Mouse (Mus musculus): Measurements from ENCODE around the gene Dusp19.

Dusp19 gene

DNA sequence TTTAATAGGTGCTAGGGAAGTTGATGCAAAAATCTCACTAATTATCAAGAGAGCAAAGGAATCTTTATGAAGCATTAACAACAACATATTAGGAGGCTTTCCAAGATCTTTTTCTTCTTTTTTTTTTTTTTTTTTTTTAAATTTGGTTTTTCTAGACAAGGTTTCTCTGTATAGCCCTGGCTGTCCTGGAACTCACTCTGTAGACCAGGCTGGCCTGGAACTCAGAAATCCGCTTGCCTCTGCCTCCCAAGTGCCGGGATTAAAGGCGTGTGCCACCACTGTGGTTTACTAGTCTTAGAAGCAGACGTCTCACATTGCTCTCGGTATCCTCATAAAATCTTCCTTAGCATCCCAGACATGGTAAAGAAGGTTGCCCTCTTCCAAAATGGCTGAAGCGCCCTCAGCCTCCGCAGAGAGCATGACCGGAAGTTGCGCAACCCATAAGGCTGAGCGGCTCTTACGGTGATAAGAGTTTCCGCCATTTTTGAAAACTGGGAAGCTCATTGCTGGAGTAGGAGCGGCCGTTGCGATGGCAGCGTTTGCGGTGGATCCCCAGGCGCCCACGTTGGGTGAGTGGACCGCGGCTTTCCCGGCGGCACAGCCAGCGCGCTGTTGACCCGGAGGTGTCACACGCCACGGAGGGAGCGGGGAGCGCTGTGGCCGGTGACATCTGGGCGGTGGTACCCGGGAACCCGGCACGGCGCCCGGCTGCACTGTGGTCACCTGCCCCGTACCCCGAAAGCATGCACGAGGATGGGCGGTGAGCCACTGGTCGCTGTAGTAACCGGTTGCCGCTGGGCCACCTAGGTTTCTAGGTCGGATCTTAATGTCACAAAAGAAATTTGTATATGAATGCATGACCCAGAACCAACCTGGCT is 21.8 kb downstream of the Dusp19 start:
- DNase-seq (ENCODE audit: low read depth, low spot score): peak; percentile 98

DNA sequence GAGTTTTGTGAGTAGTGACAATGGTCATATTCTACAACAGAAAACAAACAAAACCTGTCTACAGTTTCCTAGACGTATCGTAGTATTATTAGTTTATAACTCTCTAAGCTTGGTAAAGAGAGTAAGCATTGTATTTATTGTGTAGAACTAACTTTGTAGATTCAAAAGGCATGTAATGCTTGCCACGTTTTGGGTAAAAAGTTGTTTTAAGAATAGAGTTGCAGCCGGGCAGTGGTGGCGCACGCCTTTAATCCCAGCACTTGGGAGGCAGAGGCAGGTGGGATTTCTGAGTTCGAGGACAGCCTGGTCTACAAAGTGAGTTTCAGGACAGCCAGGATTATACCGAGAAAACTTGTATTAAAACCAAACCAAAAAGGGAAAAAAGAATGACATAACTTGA is 22.6 kb downstream of the Dusp19 start:
- no peak for DNase-seq (ENCODE audit: low read depth, low spot score)

GRCm38 (mm10) chr2:80639864-80640263 is 23.0 kb downstream of the Dusp19 start:
- DNase-seq (ENCODE audit: low read depth, low spot score): no peak

DNA sequence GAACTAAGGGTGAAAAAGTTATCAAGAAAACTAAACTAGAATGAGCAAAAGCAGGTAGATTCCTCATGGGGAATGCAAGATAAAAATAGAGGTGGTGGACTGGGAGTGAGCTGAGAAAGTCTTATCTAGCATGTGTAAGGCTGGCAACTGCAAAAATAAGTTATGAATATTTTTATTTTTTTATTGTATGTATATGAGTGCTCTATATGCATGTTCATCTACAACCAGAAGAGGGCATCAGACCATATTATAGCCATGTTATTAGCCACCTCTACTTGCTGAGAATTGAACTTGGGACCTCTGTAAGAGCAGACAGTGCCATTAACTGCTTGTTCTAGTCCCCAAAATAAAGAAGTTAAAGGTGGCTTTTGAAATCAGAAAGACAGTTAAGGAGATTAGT is 44.6 kb downstream of the Dusp19 start:
- DNase-seq (ENCODE audit: low read depth, low spot score): no peak

DNA sequence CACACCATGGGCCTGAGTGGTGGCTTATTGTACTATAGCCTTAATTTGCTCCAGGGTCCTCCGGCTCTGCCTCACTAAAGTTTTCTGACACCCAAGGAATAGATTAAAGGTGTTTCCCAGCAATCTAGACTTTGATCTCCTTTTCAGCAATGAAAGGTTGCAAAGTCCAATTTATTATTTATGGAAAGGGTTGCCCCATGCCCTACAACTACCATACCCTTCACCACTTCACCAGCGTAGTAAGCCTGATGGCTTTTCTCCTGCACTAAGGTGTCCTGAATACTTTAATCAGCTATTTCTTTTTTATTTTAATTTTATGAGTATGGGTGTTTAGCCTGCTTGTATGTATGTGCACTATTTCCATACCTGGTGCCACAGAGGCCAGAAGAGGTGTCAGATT is 45.8 kb downstream of the Dusp19 start:
- no peak for DNase-seq (ENCODE audit: low read depth, low spot score)

DNA sequence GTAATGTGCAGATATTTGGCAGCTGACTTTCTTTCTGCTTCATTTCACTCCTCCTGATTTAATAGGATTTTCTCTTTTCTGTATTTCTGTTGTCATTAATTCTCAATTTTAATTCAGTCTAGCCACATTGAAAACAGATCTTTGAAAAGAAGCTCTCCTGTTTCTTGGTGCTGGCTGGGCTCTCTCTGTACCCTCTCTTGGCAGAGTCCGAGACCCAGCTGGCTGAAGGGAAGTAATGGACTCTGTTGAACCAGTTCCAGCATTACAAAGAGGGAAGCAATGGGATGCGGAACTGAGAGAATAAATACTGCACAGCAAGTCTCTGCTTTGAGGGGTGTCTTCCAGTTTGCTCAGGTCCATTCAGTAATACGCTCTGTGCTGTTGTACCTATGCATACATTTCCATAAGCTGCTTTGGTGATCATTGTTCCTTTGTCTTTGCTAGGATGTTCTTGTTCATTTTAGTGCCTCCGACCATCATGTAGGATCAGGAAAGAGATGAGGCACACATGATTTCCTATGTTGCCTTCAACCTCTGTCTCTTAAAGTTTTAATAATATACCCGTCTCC is 50.6 kb downstream of the Dusp19 start:
- DNase-seq (ENCODE audit: low read depth, low spot score): peak; percentile 66

DNA sequence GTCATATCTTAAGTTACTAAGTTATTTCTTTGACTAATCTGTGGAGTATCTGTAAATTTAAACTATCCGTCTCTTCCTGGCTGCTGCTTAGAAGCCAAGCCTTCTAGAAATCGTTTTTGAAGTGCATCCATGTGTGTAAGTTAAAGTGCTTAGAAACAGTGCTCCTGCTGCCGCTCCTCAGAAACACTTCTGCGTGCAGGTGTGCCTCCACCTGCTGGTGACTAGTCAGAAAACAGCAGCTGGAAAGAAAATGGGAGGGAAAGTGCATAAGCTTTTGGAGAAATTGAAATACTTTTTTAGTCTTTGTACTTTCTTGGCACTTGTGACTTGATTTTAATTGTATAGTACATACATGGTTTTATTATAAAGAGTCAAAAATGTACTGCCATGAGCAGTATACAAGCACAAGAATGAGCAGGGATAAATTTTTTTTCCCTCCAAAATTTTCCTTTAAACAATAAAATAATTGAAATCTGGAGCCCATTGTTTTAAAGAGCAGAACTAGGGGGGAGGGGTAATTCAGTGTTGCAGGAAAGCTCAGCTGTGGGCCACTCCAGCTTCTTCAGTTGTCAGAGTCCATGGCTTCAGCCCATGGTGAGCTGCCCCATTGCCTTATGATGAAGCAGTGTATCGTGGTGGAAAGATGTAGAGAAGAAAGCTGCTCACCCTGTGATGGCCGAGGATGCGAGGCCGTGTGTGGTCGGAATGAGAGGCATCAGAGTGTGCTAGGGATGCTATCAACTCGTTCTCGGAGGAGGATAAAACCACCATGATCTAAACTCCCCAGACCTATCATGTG is 53.2 kb downstream of the Dusp19 start:
- peak; percentile 50 for DNase-seq (ENCODE audit: low read depth, low spot score)

DNA sequence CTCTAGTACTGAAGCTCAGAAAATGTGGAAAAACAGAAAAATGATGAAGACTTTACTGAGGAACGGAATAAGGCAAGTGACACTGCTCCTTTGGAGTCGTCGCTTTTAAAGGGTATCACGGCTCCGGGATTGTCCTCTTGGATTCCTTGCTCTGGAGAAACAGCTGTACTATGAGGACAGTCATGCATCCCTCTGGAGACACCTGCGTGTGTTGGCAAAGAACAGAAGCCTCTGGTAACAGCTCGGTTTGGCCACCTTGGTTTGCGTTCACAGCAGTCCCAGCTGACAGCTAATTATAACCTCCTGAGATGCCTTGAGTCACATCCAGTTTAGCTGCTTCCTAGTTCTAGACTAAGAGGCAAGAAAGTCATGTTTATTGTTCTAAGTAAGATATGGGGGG is 62.0 kb downstream of the Dusp19 start:
- DNase-seq (ENCODE audit: low read depth, low spot score): peak; percentile 20

All from brain, adult 2 months (tissue).